Mouse (Mus musculus) myocyte (in vitro differentiated cells): Measurements from ENCODE around the gene Phactr4.

Source experiments
- CEBPB ChIP-seq: IDR thresholded peaks from 2 replicates; pipeline ENCODE4 v1.6.1; 2011; ENCODE audit warnings: mild to moderate bottlenecking, moderate library complexity; ENCODE audit not compliant: poor library complexity, insufficient read depth, severe bottlenecking
- MAX ChIP-seq: IDR thresholded peaks from one replicate; pipeline ENCODE4 v1.6.1; 2011; ENCODE audit warnings: low read depth, mild to moderate bottlenecking, control low read depth
- MYOD1 ChIP-seq, 3 experiments: IDR thresholded peaks; one replicate each; pipeline ENCODE4 v1.6.1; 2011; ENCODE audit warnings: control low read depth in 2 of 3, low read depth in 2 of 3, mild to moderate bottlenecking in 2 of 3, moderate library complexity in 1 of 3; ENCODE audit not compliant: insufficient read length in 2 of 3, control insufficient read depth in 1 of 3
- POLR2A ChIP-seq: IDR thresholded peaks from one replicate; pipeline ENCODE4 v1.6.1; 2011; ENCODE audit warnings: low read depth, mild to moderate bottlenecking, control low read depth, moderate library complexity; ENCODE audit not compliant: insufficient read length
- SRF ChIP-seq: IDR thresholded peaks from one replicate; pipeline ENCODE4 v1.6.1; 2011; ENCODE audit warnings: low read depth; ENCODE audit not compliant: control insufficient read depth, insufficient read length
- USF1 ChIP-seq: IDR thresholded peaks from one replicate; pipeline ENCODE4 v1.6.1; 2011; ENCODE audit warnings: low read depth, mild to moderate bottlenecking, control low read depth, moderate library complexity

- TF ChIP-seq POLR2A (no peak), CEBPB (no peak), MAX (no peak), MYOD1 (IDR thresholded peaks at IDR 0.05; ENCODE audit: control insufficient read depth in 1 of 3, insufficient read length in 2 of 3, low read depth in 2 of 3) (no peak), SRF (no peak), USF1 (no peak)
Observed at GRCm38 (mm10) chr4:132398863-132399262, 23.4 kb downstream of the Phactr4 start.
